Mouse (Mus musculus): ENCODE results near the gene Macrod2. TPM values are rescaled to one million over a fixed set of nuclear protein-coding genes. Genes with fewer than 3 reads are reported as not detected.

Gene Macrod2
- polyA plus RNA-seq, 1 experiment, result 0.95 TPM

DNA sequence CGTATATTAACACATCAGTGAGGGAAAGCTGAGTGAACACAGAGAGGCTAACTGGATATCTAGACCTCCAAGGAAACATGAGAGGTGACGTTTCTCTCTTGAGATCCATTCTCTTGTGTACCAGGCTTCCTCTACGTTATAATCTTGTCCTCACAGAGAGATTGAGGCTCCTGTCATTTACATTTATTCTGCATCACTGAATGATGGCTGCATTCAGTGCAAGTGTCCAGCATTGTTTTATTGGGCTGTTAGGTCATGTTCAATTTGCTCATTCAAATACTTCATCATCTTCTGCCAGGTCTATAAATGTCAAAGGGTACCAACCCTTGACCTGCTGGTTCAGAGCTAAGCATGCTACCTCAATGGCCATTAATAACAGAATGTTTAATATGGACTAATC is 1302.4 kb downstream of the Macrod2 start:
- Histone ChIP-seq H3K79me2 (ENCODE audit: control insufficient read depth, insufficient read depth) (no peaks in the 10 kb centered on the region), H3K79me3 (ENCODE audit: low read depth) (no peaks in the 10 kb centered on the region), H3ac (ENCODE audit: control insufficient read depth, insufficient read length, low read depth) (no peak overlapping the region), H3K27me3 (ENCODE audit: control insufficient read depth, insufficient read depth, insufficient read length) (no peaks in the 10 kb centered on the region), H3K4me3 (ENCODE audit: insufficient read depth, poor library complexity, severe bottlenecking) (no peak overlapping the region), H3K36me3 (ENCODE audit: control insufficient read depth, insufficient read depth) (no peaks in the 10 kb centered on the region)
- TF ChIP-seq FOSL1 (IDR thresholded peaks at IDR 0.05; ENCODE audit: insufficient read depth, low read length, poor library complexity, severe bottlenecking) (no peak), MYOG (IDR thresholded peaks at IDR 0.05; ENCODE audit: control insufficient read depth, extremely low read depth, insufficient read length) (no peak), MAX (IDR thresholded peaks at IDR 0.05) (no peak), CEBPB (IDR thresholded peaks at IDR 0.05; ENCODE audit: low read depth) (no peak), CTCF (IDR thresholded peaks at IDR 0.05; ENCODE audit: control insufficient read depth, insufficient read depth, insufficient read length) (no peak)

GRCm38 (mm10) chr2:141698320-141698719 is 1303.2 kb downstream of the Macrod2 start:
- TF ChIP-seq CEBPB (IDR thresholded peaks at IDR 0.05; ENCODE audit: low read depth) (no peak), USF1 (IDR thresholded peaks at IDR 0.05; ENCODE audit: low read depth) (no peak), MAX (IDR thresholded peaks at IDR 0.05) (no peak), FOSL1 (IDR thresholded peaks at IDR 0.05; ENCODE audit: insufficient read depth, low read length, poor library complexity, severe bottlenecking) (no peak), MYOD1 (IDR thresholded peaks at IDR 0.05; ENCODE audit: control insufficient read depth, insufficient read length, low read depth) (no peak), CTCF (IDR thresholded peaks at IDR 0.05; ENCODE audit: control insufficient read depth, insufficient read depth, insufficient read length) (no peak), MYOG (IDR thresholded peaks at IDR 0.05; ENCODE audit: control insufficient read depth, extremely low read depth, insufficient read length) (no peak)
- Histone ChIP-seq H3K79me2 (ENCODE audit: control insufficient read depth, insufficient read depth) (no peaks in the 10 kb centered on the region), H3K27me3 (ENCODE audit: control insufficient read depth, insufficient read depth, insufficient read length) (no peaks in the 10 kb centered on the region), H3K4me3 (ENCODE audit: insufficient read depth, poor library complexity, severe bottlenecking) (no peak overlapping the region), H3K36me3 (ENCODE audit: control insufficient read depth, insufficient read depth) (no peaks in the 10 kb centered on the region), H3K79me3 (ENCODE audit: low read depth) (no peaks in the 10 kb centered on the region), H3ac (ENCODE audit: control insufficient read depth, insufficient read length, low read depth) (no peak overlapping the region)

DNA sequence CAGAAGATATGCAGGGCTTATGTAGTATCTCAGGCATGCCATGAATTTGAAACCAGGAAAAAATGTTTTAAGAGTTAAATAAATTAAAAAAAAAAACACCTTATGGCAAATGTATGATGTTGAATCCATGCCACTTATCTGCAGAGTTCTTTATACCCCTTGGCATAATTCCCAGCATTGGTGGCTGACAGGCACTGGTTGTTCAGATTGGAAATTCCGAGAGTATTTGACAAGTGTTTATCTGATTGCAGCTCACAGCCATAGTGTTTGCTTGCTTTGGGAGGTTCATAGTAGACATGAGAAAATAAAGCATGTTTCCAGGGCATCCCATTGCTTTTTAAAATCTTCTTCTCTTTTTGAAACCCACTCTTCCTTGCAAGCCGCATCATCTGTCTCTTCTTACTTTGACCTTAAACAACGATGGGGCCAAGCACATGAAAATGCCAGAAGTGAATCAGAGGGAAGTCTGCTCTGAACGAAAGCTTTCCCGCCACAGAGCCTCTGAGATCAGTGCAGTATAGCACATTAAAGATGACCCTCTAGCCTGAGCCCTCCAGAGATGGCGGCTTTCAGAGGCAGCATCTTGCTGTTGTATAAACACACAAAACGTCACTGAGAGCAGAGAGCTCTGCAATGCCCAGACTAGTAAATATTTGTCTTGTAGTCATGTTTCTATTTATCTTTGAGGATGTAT is 1305.8 kb downstream of the Macrod2 start:
- Histone ChIP-seq H3K79me3 (ENCODE audit: low read depth) (no peaks in the 10 kb centered on the region), H3K27me3 (ENCODE audit: control insufficient read depth, insufficient read depth, insufficient read length) (no peaks in the 10 kb centered on the region), H3ac (ENCODE audit: control insufficient read depth, insufficient read length, low read depth) (no peak overlapping the region), H3K4me3 (ENCODE audit: insufficient read depth, poor library complexity, severe bottlenecking) (no peak overlapping the region), H3K36me3 (ENCODE audit: control insufficient read depth, insufficient read depth) (no peaks in the 10 kb centered on the region), H3K79me2 (ENCODE audit: control insufficient read depth, insufficient read depth) (no peaks in the 10 kb centered on the region)
- TF ChIP-seq MYOD1 (IDR thresholded peaks at IDR 0.05; ENCODE audit: control insufficient read depth, insufficient read length, low read depth) (no peak), CEBPB (IDR thresholded peaks at IDR 0.05; ENCODE audit: low read depth) (no peak), USF1 (IDR thresholded peaks at IDR 0.05; ENCODE audit: low read depth) (no peak), CTCF (IDR thresholded peaks at IDR 0.05; ENCODE audit: control insufficient read depth, insufficient read depth, insufficient read length) (no peak), FOSL1 (IDR thresholded peaks at IDR 0.05; ENCODE audit: insufficient read depth, low read length, poor library complexity, severe bottlenecking) (no peak), MAX (IDR thresholded peaks at IDR 0.05) (no peak), MYOG (IDR thresholded peaks at IDR 0.05; ENCODE audit: control insufficient read depth, extremely low read depth, insufficient read length) (no peak)

DNA sequence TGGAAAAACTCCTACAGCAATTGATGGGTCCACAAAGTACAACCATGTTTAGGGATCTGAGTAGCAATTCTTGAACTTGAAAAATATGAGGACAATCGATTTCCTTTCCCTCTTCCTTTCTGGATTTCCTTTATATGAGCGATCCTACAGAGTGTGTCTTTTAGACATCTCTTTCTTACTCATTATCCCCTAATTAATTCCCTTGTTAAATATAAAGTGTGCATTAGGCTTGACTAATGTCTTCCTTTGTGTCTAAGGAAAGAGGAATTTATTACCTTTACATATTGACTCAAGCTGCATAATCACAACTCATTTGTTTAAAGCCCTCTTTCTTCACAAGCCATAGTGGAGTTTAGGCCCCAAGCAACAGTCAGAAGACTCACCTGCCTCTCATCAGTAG is 1316.7 kb downstream of the Macrod2 start:
- no peak overlapping the region for H3K4me3 ChIP-seq (ENCODE audit: insufficient read depth, poor library complexity, severe bottlenecking)
- no peaks in the 10 kb centered on the region for H3K79me3 ChIP-seq (ENCODE audit: low read depth)
- H3K27me3 ChIP-seq (ENCODE audit: control insufficient read depth, insufficient read depth, insufficient read length), result no peaks in the 10 kb centered on the region
- TF ChIP-seq MAX (IDR thresholded peaks at IDR 0.05), result no peak
- TF ChIP-seq USF1 (IDR thresholded peaks at IDR 0.05; ENCODE audit: low read depth), result no peak
- TF ChIP-seq FOSL1 (IDR thresholded peaks at IDR 0.05; ENCODE audit: insufficient read depth, low read length, poor library complexity, severe bottlenecking), result no peak
- TF ChIP-seq MYOG (IDR thresholded peaks at IDR 0.05; ENCODE audit: control insufficient read depth, extremely low read depth, insufficient read length), result no peak
- no peak for TF ChIP-seq MYOD1 (IDR thresholded peaks at IDR 0.05; ENCODE audit: control insufficient read depth, insufficient read length, low read depth)
- TF ChIP-seq CEBPB (IDR thresholded peaks at IDR 0.05; ENCODE audit: low read depth), result no peak
- no peak for TF ChIP-seq CTCF (IDR thresholded peaks at IDR 0.05; ENCODE audit: control insufficient read depth, insufficient read depth, insufficient read length)
- H3K36me3 ChIP-seq (ENCODE audit: control insufficient read depth, insufficient read depth), result no peaks in the 10 kb centered on the region
- no peaks in the 10 kb centered on the region for H3K79me2 ChIP-seq (ENCODE audit: control insufficient read depth, insufficient read depth)
- H3ac ChIP-seq (ENCODE audit: control insufficient read depth, insufficient read length, low read depth), result no peak overlapping the region

DNA sequence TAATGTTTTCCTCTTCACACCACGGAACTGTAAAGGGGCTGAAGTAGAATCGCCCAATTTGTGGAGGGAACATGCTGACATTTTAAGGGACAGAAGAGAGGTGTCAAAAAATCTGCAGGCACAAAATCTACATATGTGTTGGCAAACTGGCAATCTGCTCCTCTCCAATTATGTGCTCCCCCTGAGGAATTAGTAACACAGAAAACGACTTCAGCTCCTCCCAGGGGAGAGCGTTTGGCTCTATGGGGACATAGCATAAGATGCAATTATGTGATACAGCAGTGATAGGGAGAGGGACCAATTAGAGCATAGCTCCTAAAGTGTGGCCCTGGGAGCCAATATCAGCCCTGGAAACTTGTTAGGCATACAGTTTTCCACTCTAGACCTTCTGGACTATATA is 1317.2 kb downstream of the Macrod2 start:
- no peak overlapping the region for H3K4me3 ChIP-seq (ENCODE audit: insufficient read depth, poor library complexity, severe bottlenecking)
- no peaks in the 10 kb centered on the region for H3K79me3 ChIP-seq (ENCODE audit: low read depth)
- no peaks in the 10 kb centered on the region for H3K36me3 ChIP-seq (ENCODE audit: control insufficient read depth, insufficient read depth)
- no peak overlapping the region for H3ac ChIP-seq (ENCODE audit: control insufficient read depth, insufficient read length, low read depth)
- TF ChIP-seq MAX (IDR thresholded peaks at IDR 0.05) (no peak), MYOG (IDR thresholded peaks at IDR 0.05; ENCODE audit: control insufficient read depth, extremely low read depth, insufficient read length) (no peak)
- H3K27me3 ChIP-seq (ENCODE audit: control insufficient read depth, insufficient read depth, insufficient read length), result no peaks in the 10 kb centered on the region
- H3K79me2 ChIP-seq (ENCODE audit: control insufficient read depth, insufficient read depth), result no peaks in the 10 kb centered on the region

- H3K4me3 ChIP-seq (ENCODE audit: insufficient read depth, poor library complexity, severe bottlenecking), result no peak overlapping the region
- no peak overlapping the region for H3ac ChIP-seq (ENCODE audit: control insufficient read depth, insufficient read length, low read depth)
- TF ChIP-seq CEBPB (IDR thresholded peaks at IDR 0.05; ENCODE audit: low read depth) (no peak), FOSL1 (IDR thresholded peaks at IDR 0.05; ENCODE audit: insufficient read depth, low read length, poor library complexity, severe bottlenecking) (no peak), MYOD1 (IDR thresholded peaks at IDR 0.05; ENCODE audit: control insufficient read depth, insufficient read length, low read depth) (no peak), MAX (IDR thresholded peaks at IDR 0.05) (no peak), USF1 (IDR thresholded peaks at IDR 0.05; ENCODE audit: low read depth) (no peak), MYOG (IDR thresholded peaks at IDR 0.05; ENCODE audit: control insufficient read depth, extremely low read depth, insufficient read length) (no peak), CTCF (IDR thresholded peaks at IDR 0.05; ENCODE audit: control insufficient read depth, insufficient read depth, insufficient read length) (no peak)
- H3K79me3 ChIP-seq (ENCODE audit: low read depth), result no peaks in the 10 kb centered on the region
- H3K27me3 ChIP-seq (ENCODE audit: control insufficient read depth, insufficient read depth, insufficient read length), result no peaks in the 10 kb centered on the region
- no peaks in the 10 kb centered on the region for H3K36me3 ChIP-seq (ENCODE audit: control insufficient read depth, insufficient read depth)
- H3K79me2 ChIP-seq (ENCODE audit: control insufficient read depth, insufficient read depth), result no peaks in the 10 kb centered on the region
Observed at GRCm38 (mm10) chr2:141715061-141715460, 1320.0 kb downstream of the Macrod2 start.

All from C2C12 (cell line).